Mouse (Mus musculus) G1E-ER4 (cell line): ENCODE measurements around the gene Rtl9. TPM values are rescaled to one million over a fixed set of nuclear protein-coding genes. Genes with fewer than 3 reads are reported as not detected.

ENCODE experiments used
- GATA1 ChIP-seq: IDR thresholded peaks from one replicate; pipeline ENCODE4 v1.8.0; 2012; ENCODE audit warnings: low read length, inconsistent platforms
- polyA plus RNA-seq: library from polyadenylated mRNA; stranded (reverse); fragments of >175 nt; gene quantifications from 2 replicates; pipeline ENCODE4 v1.2.3, GENCODE M21; 2012

Rtl9 gene
- polyA plus RNA-seq, 1 experiment: not detected

GRCm38 (mm10) chrX:143103146-143103545, 3.8 kb downstream of the Rtl9 start:
- TF ChIP-seq GATA1: no peak

DNA sequence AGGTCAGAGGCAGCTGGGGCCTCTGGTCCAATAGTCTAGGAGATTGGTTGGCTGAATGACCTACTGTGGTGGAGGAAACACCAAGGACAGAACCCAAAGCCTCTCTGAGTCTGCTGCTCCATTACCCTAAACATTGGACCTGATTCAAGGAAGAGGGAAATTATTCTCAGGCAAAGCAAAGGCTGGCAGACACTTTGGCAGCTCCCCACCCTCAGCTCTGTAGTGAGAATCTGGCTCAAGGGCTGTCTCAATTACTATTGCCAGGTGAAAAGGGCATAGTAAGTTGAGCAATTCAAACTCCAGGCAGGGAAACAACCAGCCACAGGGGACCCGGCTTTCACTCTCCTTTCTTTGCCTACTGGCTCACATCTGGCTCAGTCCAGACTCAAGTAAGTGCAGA, 6.5 kb downstream of the Rtl9 start:
- TF ChIP-seq GATA1: no peak

GRCm38 (mm10) chrX:143112546-143112945, 13.2 kb downstream of the Rtl9 start:
- no peak for TF ChIP-seq GATA1

Other genes with a start within 250 kb of the Rtl9 start
- gene Ammecr1, start 132.9 kb upstream of the Rtl9 start, polyA plus RNA-seq: 5.9 and 6.5 TPM in 2 replicates